Mouse (Mus musculus) liver, postnatal 0 days (tissue): ENCODE data around the gene Fxyd7.

Experiments used
- CTCF ChIP-seq: sonication (generic); IDR thresholded peaks from 2 replicates; pipeline ENCODE4 v1.5.1; 2016; ENCODE audit warnings: antibody characterized with exemption, low read depth
- EP300 ChIP-seq: IDR thresholded peaks from 2 replicates; pipeline ENCODE4 v1.6.1; 2016; ENCODE audit warnings: antibody characterized with exemption, low read depth, mild to moderate bottlenecking

- TF ChIP-seq CTCF: no peak
- TF ChIP-seq EP300: no peak; the same call in 1 of the 2 replicates
Observed at GRCm38 (mm10) chr7:31055883-31056282, 4.6 kb upstream of the Fxyd7 start.
